Mouse (Mus musculus): ENCODE results near the gene Tbpl2. TPM values are rescaled to one million over a fixed set of nuclear protein-coding genes. Genes with fewer than 3 reads are reported as not detected.

The Tbpl2 gene
- polyA plus RNA-seq, 2 experiments, result not detected

- Histone ChIP-seq H3K27me3 (ENCODE audit: control insufficient read depth, insufficient read depth, low read length) (no peaks in the 10 kb centered on the region), H3K4me1 (ENCODE audit: control insufficient read depth, insufficient read depth, low read length) (0 out of 2 replicates have a peak, but pooled peaks cover 2% of the 10 kb centered on the region), H3K9ac (ENCODE audit: low read depth, low read length, severe bottlenecking) (no peak overlapping the region), H3K4me2 (replicated peaks; ENCODE audit: low read depth, low read length, severe bottlenecking) (no peak overlapping the region), H3K9me3 (ENCODE audit: control insufficient read depth, low read length) (no peaks in the 10 kb centered on the region), H3K36me3 (ENCODE audit: control insufficient read depth, insufficient read depth, low read length) (no peaks in the 10 kb centered on the region), H3K4me3 (replicated peaks; ENCODE audit: low read length) (no peak overlapping the region), H3K27ac (replicated peaks; ENCODE audit: low read depth, low read length) (no peak overlapping the region)
- ATAC-seq (ENCODE audit: low FRiP score, low read depth), result no peak
- DNase-seq (ENCODE audit: low spot score), result no peak
- 85% methylated on average over 3 of the region's 3 CpGs for WGBS
- TF ChIP-seq POLR2A (IDR thresholded peaks at IDR 0.05; ENCODE audit: borderline replicate concordance, extremely low read depth, insufficient read depth, insufficient read length), result no peak
These were observed 45.9 kb downstream of the Tbpl2 start for GRCm38 (mm10) chr2:24050459-24050858.

GRCm38 (mm10) chr2:24049344-24049990 lies 46.9 kb downstream of the Tbpl2 start, which contains the start of gene Hnmt:
Gene Hnmt, minus strand, starts transcription at chr2:24049394.
- Histone ChIP-seq H3K9ac (ENCODE audit: low read depth, low read length, severe bottlenecking) (peak within 1 kb of the TSS; percentile 46), H3K27me3 (ENCODE audit: control insufficient read depth, insufficient read depth, low read length) (no peaks in the 10 kb centered on the region), H3K4me3 (replicated peaks; ENCODE audit: low read length) (peak within 1 kb of the TSS; percentile 33), H3K9me3 (ENCODE audit: control insufficient read depth, low read length) (no peaks in the 10 kb centered on the region), H3K4me1 (ENCODE audit: control insufficient read depth, insufficient read depth, low read length) (0 out of 2 replicates have a peak, but pooled peaks cover 2% of the 10 kb centered on the region), H3K36me3 (ENCODE audit: control insufficient read depth, insufficient read depth, low read length) (no peaks in the 10 kb centered on the region), H3K27ac (replicated peaks; ENCODE audit: low read depth, low read length) (no peak within 1 kb of the TSS), H3K4me2 (replicated peaks; ENCODE audit: low read depth, low read length, severe bottlenecking) (peak within 1 kb of the TSS; percentile 46)
- WGBS, result 44% methylated on average over 7 of the region's 7 CpGs
- no peak for TF ChIP-seq POLR2A (IDR thresholded peaks at IDR 0.05; ENCODE audit: borderline replicate concordance, extremely low read depth, insufficient read depth, insufficient read length)
- ATAC-seq (ENCODE audit: low FRiP score, low read depth) (no peak), DNase-seq (ENCODE audit: low spot score) (no peak)

- Histone ChIP-seq H3K36me3 (ENCODE audit: control insufficient read depth, insufficient read depth, low read length) (no peaks in the 10 kb centered on the region), H3K9ac (ENCODE audit: low read depth, low read length, severe bottlenecking) (peak overlapping the region; percentile 46), H3K4me1 (ENCODE audit: control insufficient read depth, insufficient read depth, low read length) (0 out of 2 replicates have a peak, but pooled peaks cover 2% of the 10 kb centered on the region), H3K9me3 (ENCODE audit: control insufficient read depth, low read length) (no peaks in the 10 kb centered on the region), H3K4me3 (replicated peaks; ENCODE audit: low read length) (peak overlapping the region; percentile 33), H3K27me3 (ENCODE audit: control insufficient read depth, insufficient read depth, low read length) (no peaks in the 10 kb centered on the region), H3K27ac (replicated peaks; ENCODE audit: low read depth, low read length) (no peak overlapping the region), H3K4me2 (replicated peaks; ENCODE audit: low read depth, low read length, severe bottlenecking) (peak overlapping the region; percentile 46)
- TF ChIP-seq POLR2A (IDR thresholded peaks at IDR 0.05; ENCODE audit: borderline replicate concordance, extremely low read depth, insufficient read depth, insufficient read length), result no peak
- ATAC-seq (ENCODE audit: low FRiP score, low read depth) (no peak; the same call in 1 of the 2 replicates), DNase-seq (ENCODE audit: low spot score) (peak; percentile 44)
- 10% methylated on average over 16 of the region's 16 CpGs for WGBS
These were observed 47.8 kb downstream of the Tbpl2 start for GRCm38 (mm10) chr2:24048480-24049097.

GRCm38 (mm10) chr2:24047551-24048479 lies 48.6 kb downstream of the Tbpl2 start:
- no peaks in the 10 kb centered on the region for H3K27me3 ChIP-seq (ENCODE audit: control insufficient read depth, insufficient read depth, low read length)
- H3K27ac ChIP-seq (replicated peaks; ENCODE audit: low read depth, low read length), result no peak overlapping the region
- no peak for DNase-seq (ENCODE audit: low spot score)
- H3K9ac ChIP-seq (ENCODE audit: low read depth, low read length, severe bottlenecking), result peak overlapping the region; percentile 46
- H3K4me2 ChIP-seq (replicated peaks; ENCODE audit: low read depth, low read length, severe bottlenecking), result peak overlapping the region; percentile 46
- 42% methylated on average over 6 of the region's 6 CpGs for WGBS
- no peaks in the 10 kb centered on the region for H3K9me3 ChIP-seq (ENCODE audit: control insufficient read depth, low read length)
- no peaks in the 10 kb centered on the region for H3K36me3 ChIP-seq (ENCODE audit: control insufficient read depth, insufficient read depth, low read length)
- H3K4me3 ChIP-seq (replicated peaks; ENCODE audit: low read length), result peak overlapping the region; percentile 33
- ATAC-seq (ENCODE audit: low FRiP score, low read depth), result no peak
- H3K4me1 ChIP-seq (ENCODE audit: control insufficient read depth, insufficient read depth, low read length), result 0 out of 2 replicates have a peak, but pooled peaks cover 2% of the 10 kb centered on the region
- no peak for TF ChIP-seq POLR2A (IDR thresholded peaks at IDR 0.05; ENCODE audit: borderline replicate concordance, extremely low read depth, insufficient read depth, insufficient read length)

GRCm38 (mm10) chr2:24042901-24043300 lies 53.5 kb downstream of the Tbpl2 start:
- no peak overlapping the region for H3K4me2 ChIP-seq (replicated peaks; ENCODE audit: low read depth, low read length, severe bottlenecking)
- DNase-seq (ENCODE audit: low spot score) (no peak), ATAC-seq (ENCODE audit: low FRiP score, low read depth) (no peak)
- no peak overlapping the region for H3K4me3 ChIP-seq (replicated peaks; ENCODE audit: low read length)
- TF ChIP-seq POLR2A (IDR thresholded peaks at IDR 0.05; ENCODE audit: borderline replicate concordance, extremely low read depth, insufficient read depth, insufficient read length), result no peak
- H3K9ac ChIP-seq (ENCODE audit: low read depth, low read length, severe bottlenecking), result no peak overlapping the region
- H3K27me3 ChIP-seq (ENCODE audit: control insufficient read depth, insufficient read depth, low read length), result no peaks in the 10 kb centered on the region
- H3K4me1 ChIP-seq (ENCODE audit: control insufficient read depth, insufficient read depth, low read length), result no peaks in the 10 kb centered on the region
- no peaks in the 10 kb centered on the region for H3K36me3 ChIP-seq (ENCODE audit: control insufficient read depth, insufficient read depth, low read length)
- no peak overlapping the region for H3K27ac ChIP-seq (replicated peaks; ENCODE audit: low read depth, low read length)
- 83% methylated on average over 1 of the region's 1 CpGs for WGBS
- no peaks in the 10 kb centered on the region for H3K9me3 ChIP-seq (ENCODE audit: control insufficient read depth, low read length)
